In the genomic region with DNA sequence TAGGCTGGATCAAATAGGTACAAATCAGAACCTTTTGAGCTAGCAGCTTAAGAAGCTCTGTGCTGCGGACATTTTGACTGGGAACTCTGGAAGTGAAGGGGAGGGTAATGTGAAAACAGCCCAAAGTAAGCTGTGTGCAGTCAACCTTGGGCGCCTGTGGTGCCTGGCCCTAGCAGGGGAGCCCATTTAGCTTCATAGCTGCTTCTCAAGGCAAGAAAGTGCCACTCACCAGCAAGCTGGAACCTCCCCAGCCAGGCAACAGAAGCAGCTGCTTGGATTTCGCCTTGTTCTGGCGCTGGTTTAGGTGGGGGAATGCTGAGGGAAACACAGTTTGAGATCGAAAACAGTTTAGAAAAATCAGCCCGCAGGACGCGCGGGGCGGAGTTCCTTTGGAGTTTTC, we compare ENCODE assay signal across 10 mouse cellular contexts. TPM values are rescaled to one million over a fixed set of nuclear protein-coding genes. Genes with fewer than 3 reads are reported as not detected.
A peak's percentile ranks its signal among the peaks of the same experiment; 100 is the strongest.
DNase-seq lines count a peak whose midpoint lies in the region; ATAC-seq and TF ChIP-seq lines count a peak whose summit lies in the region.
"Had no signal": no experiment of that assay in that cellular context is flagged by ENCODE, and none has a peak within 500 bp of the region (broad histone marks: within the 10 kb centered on the region; RNA-seq: fewer than 3 reads in every experiment).

No protein-coding gene starts in this region.

- no peak overlapping the region for H3K27ac ChIP-seq in heart, embryonic 13.5 days (replicated peaks)
- no peak overlapping the region for H3K27ac ChIP-seq in heart, adult 2 months
- no peak overlapping the region for H3K27ac ChIP-seq in forebrain, postnatal 0 days (ENCODE audit: low read depth, low read length)
- H3K27ac ChIP-seq in midbrain, embryonic 10.5 days (replicated peaks) = no peak overlapping the region

- H3K27me3 ChIP-seq in heart, embryonic 13.5 days (replicated peaks) = peaks cover 47% of the 10 kb centered on the region
- H3K27me3 ChIP-seq in heart, adult 2 months (ENCODE audit: control insufficient read depth, insufficient read depth, low read length) = no peaks in the 10 kb centered on the region
- H3K27me3 ChIP-seq in forebrain, postnatal 0 days (ENCODE audit: insufficient read depth, low read length) = peaks cover 8% of the 10 kb centered on the region; the same call in 1 of the 2 replicates
- H3K27me3 ChIP-seq in midbrain, embryonic 10.5 days (ENCODE audit: low read depth, poor library complexity, severe bottlenecking) = peaks cover 60% of the 10 kb centered on the region

- H3K4me3 ChIP-seq in heart, embryonic 13.5 days = peak overlapping the region; percentile 48
- H3K4me3 ChIP-seq in heart, adult 2 months = no peak overlapping the region
- peak overlapping the region; percentile 26 for H3K4me3 ChIP-seq in forebrain, postnatal 0 days (ENCODE audit: low read depth, low read length)
- H3K4me3 ChIP-seq in midbrain, embryonic 10.5 days = peak overlapping the region; percentile 44

- H3K9ac ChIP-seq in heart, embryonic 13.5 days = no peak overlapping the region
- H3K9ac ChIP-seq in heart, adult 2 months (ENCODE audit: low read depth, low read length) = no peak overlapping the region
- no peak overlapping the region for H3K9ac ChIP-seq in forebrain, postnatal 0 days

- no peaks in the 10 kb centered on the region for H3K36me3 ChIP-seq in heart, embryonic 13.5 days
- H3K36me3 ChIP-seq in heart, adult 2 months (ENCODE audit: control insufficient read depth, insufficient read depth, low read length) = no peaks in the 10 kb centered on the region
- H3K36me3 ChIP-seq in forebrain, postnatal 0 days (ENCODE audit: insufficient read depth) = no peaks in the 10 kb centered on the region
- no peaks in the 10 kb centered on the region for H3K36me3 ChIP-seq in midbrain, embryonic 10.5 days
- H3K36me3 ChIP-seq: G1E had no signal

- peak overlapping the region; percentile 67 for H3K4me2 ChIP-seq in heart, embryonic 13.5 days
- peak overlapping the region; percentile 41 for H3K4me2 ChIP-seq in forebrain, postnatal 0 days (ENCODE audit: low read depth)

- intact Hi-C loops in heart, adult 2 months (cut with DNase I) = no loop called here

- H3K79me2 ChIP-seq in heart, adult 2 months (replicated peaks; ENCODE audit: control insufficient read depth, insufficient read depth, low read length) = no peaks in the 10 kb centered on the region

- 21% methylated on average over 10 of the region's 10 CpGs for WGBS in heart, embryonic 13.5 days
- 15% methylated on average over 10 of the region's 10 CpGs for WGBS in heart, adult 2 months
- WGBS in forebrain, postnatal 0 days = 27% methylated on average over 10 of the region's 10 CpGs
- 18% methylated on average over 10 of the region's 10 CpGs for whole genome bisulfite sequencing in midbrain, embryonic 10.5 days

- H3K9me3 ChIP-seq in heart, embryonic 13.5 days = no peaks in the 10 kb centered on the region
- H3K9me3 ChIP-seq in forebrain, postnatal 0 days (ENCODE audit: low read length) = no peaks in the 10 kb centered on the region
- H3K9me3 ChIP-seq in midbrain, embryonic 10.5 days (replicated peaks) = no peaks in the 10 kb centered on the region
- H3K9me3 ChIP-seq: G1E had no signal

- no peak for ATAC-seq in heart, embryonic 13.5 days (ENCODE audit: extremely low read depth, insufficient number of reproducible peaks, low FRiP score, low TSS enrichment)
- ATAC-seq in forebrain, postnatal 0 days = peak; percentile 56; the same call in 1 of the 2 replicates

- TF ChIP-seq CTCF in heart, adult 2 months (IDR thresholded peaks at IDR 0.05) = no peak
- TF ChIP-seq CTCF in forebrain, postnatal 0 days (IDR thresholded peaks at IDR 0.05; ENCODE audit: low read depth) = no peak

- no peaks in the 10 kb centered on the region for H3K4me1 ChIP-seq in heart, embryonic 13.5 days
- H3K4me1 ChIP-seq in heart, adult 2 months (ENCODE audit: control insufficient read depth, insufficient read depth, low read length) = no peaks in the 10 kb centered on the region
- H3K4me1 ChIP-seq in forebrain, postnatal 0 days (ENCODE audit: insufficient read depth) = no peaks in the 10 kb centered on the region
- H3K4me1 ChIP-seq in midbrain, embryonic 10.5 days = no peaks in the 10 kb centered on the region

- TF ChIP-seq POLR2A in heart, adult 2 months (IDR thresholded peaks at IDR 0.05; ENCODE audit: insufficient read depth, low read depth, low read length) = no peak

- TF ChIP-seq EP300 in heart, adult 2 months (IDR thresholded peaks at IDR 0.05; ENCODE audit: insufficient read depth, low read depth, low read length) = no peak

- no peak for DNase-seq in heart, adult 2 months
- DNase-seq in NIH3T3 (ENCODE audit: low read depth) = peak; percentile 1
- peak; percentile 28 for DNase-seq in forebrain, postnatal 0 days
- peak; percentile 25 for DNase-seq in midbrain, embryonic 10.5 days (ENCODE audit: low spot score)
- no peak for DNase-seq in adipocyte (ENCODE audit: low spot score)
- no peak for DNase-seq in adrenal gland, adult 2 months
- DNase-seq in cerebellum, adult 18-20 months = no peak

RNA-seq across cellular contexts. Expression of gene Tbx22, which starts 11.4 kb away (rescaled TPM):
- not detected in 2 replicates for polyA plus RNA-seq in heart, embryonic 13.5 days (2015; fragmentation: Nextera tagmentation; extraction: Ambion mirVana)
- not detected for total RNA-seq in heart, adult 2 months (2021)
- not detected in 2 replicates for polyA plus RNA-seq in heart, adult 2 months (2012; rRNA removed)
- 0.15 TPM in 1 of 2 replicates, not detected in the other for total RNA-seq in forebrain, postnatal 0 days (2014; rRNA removed)
- 0.06 and 0.08 TPM in 2 replicates for polyA plus RNA-seq in forebrain, postnatal 0 days (2015; fragmentation: Nextera tagmentation; extraction: Ambion mirVana)
- 0.16 TPM in 1 of 2 replicates, not detected in the other for polyA plus RNA-seq in midbrain, embryonic 10.5 days (2016; fragmentation: Nextera tagmentation; extraction: Ambion mirVana)
- not detected for total RNA-seq in adrenal gland, adult 2 months (2021)
- polyA plus RNA-seq in adrenal gland, adult 2 months (2012; rRNA removed) = not detected in 2 replicates
- total RNA-seq: neutrophil, adult 5-6 weeks had no signal
- polyA plus RNA-seq: G1E had no signal

Comparison
In these comparisons a context has a peak if more than half of its experiments do, and no peak if none do; other contexts are left out.
1. DNase-seq: peak in NIH3T3 (single experiment), forebrain, postnatal 0 days (single experiment) and midbrain, embryonic 10.5 days (single experiment); none in heart, adult 2 months (0 of 2), adipocyte (single experiment), adrenal gland, adult 2 months (single experiment) and cerebellum, adult 18-20 months (0 of 2).